ENCODE assay signal across 8 mouse cellular contexts in the genomic region with DNA sequence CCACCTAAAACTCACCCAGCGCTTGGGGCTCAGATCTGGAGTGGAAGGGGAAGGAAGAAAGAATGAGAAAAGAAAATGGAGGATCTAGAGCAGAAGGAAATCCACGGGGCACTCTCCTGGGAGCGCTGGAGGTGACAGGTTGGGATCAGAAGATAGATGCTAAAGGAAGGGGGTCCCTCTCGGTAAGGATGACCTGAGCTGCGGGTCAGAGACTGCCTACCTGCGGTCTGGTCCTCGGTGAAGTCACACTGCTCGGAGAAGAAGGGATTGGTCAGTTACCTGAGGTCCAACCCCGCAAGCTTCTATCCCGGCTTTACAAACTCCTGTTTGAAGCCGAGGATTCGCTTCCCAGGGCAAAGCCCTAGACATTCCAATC. TPM values are rescaled to one million over a fixed set of nuclear protein-coding genes. Genes with fewer than 3 reads are reported as not detected.
A peak's percentile ranks its signal among the peaks of the same experiment; 100 is the strongest.
DNase-seq lines count a peak whose midpoint lies in the region; ATAC-seq and TF ChIP-seq lines count a peak whose summit lies in the region.

No protein-coding gene starts in this region.

- H3K9ac ChIP-seq in intestine, embryonic 15.5 days = peak overlapping the region; percentile 90
- peak overlapping the region; percentile 78 for H3K9ac ChIP-seq in neural tube, embryonic 12.5 days

- TF ChIP-seq CTCF in cerebellum, adult 2 months (IDR thresholded peaks at IDR 0.05; ENCODE audit: borderline replicate concordance, insufficient read depth, low read depth, low read length) = no peak

- peak; percentile 39 for ATAC-seq in intestine, embryonic 15.5 days
- ATAC-seq in neural tube, embryonic 12.5 days (ENCODE audit: low FRiP score, low read depth) = peak; percentile 51

- no peaks in the 10 kb centered on the region for H3K9me3 ChIP-seq in intestine, embryonic 15.5 days
- H3K9me3 ChIP-seq in neural tube, embryonic 12.5 days = no peaks in the 10 kb centered on the region

- H3K36me3 ChIP-seq in intestine, embryonic 15.5 days = peaks cover 12% of the 10 kb centered on the region
- H3K36me3 ChIP-seq in neural tube, embryonic 12.5 days = peaks cover 36% of the 10 kb centered on the region

- H3K4me3 ChIP-seq in cerebellum, adult 2 months (replicated peaks; ENCODE audit: insufficient read depth, low read depth, low read length) = peak overlapping the region; percentile 98
- peak overlapping the region; percentile 79 for H3K4me3 ChIP-seq in intestine, embryonic 15.5 days (replicated peaks)
- peak overlapping the region; percentile 66 for H3K4me3 ChIP-seq in neural tube, embryonic 12.5 days

- no peaks in the 10 kb centered on the region for H3K27me3 ChIP-seq in cerebellum, adult 2 months (ENCODE audit: control insufficient read depth, insufficient read depth, low read length)
- H3K27me3 ChIP-seq in intestine, embryonic 15.5 days (replicated peaks) = no peaks in the 10 kb centered on the region
- no peaks in the 10 kb centered on the region for H3K27me3 ChIP-seq in neural tube, embryonic 12.5 days (replicated peaks)

- peak overlapping the region; percentile 72 for H3K4me2 ChIP-seq in intestine, embryonic 15.5 days (replicated peaks)
- peak overlapping the region; percentile 84 for H3K4me2 ChIP-seq in neural tube, embryonic 12.5 days (replicated peaks)

- under 1% methylated on average over 12 of the region's 12 CpGs for WGBS in cerebellum, adult 2 months
- WGBS in intestine, embryonic 15.5 days = 0% methylated on average over 12 of the region's 12 CpGs
- under 1% methylated on average over 12 of the region's 12 CpGs for WGBS in neural tube, embryonic 12.5 days

- H3K27ac ChIP-seq in cerebellum, adult 2 months (ENCODE audit: insufficient read depth, low read length) = peak overlapping the region; percentile 83
- H3K27ac ChIP-seq in intestine, embryonic 15.5 days = peak overlapping the region; percentile 99
- peak overlapping the region; percentile 54 for H3K27ac ChIP-seq in neural tube, embryonic 12.5 days

- H3K4me1 ChIP-seq in cerebellum, adult 2 months (ENCODE audit: control insufficient read depth, insufficient read depth, low read length) = peaks cover 26% of the 10 kb centered on the region
- H3K4me1 ChIP-seq in intestine, embryonic 15.5 days (replicated peaks) = peaks cover 29% of the 10 kb centered on the region
- H3K4me1 ChIP-seq in neural tube, embryonic 12.5 days = peaks cover 36% of the 10 kb centered on the region

- TF ChIP-seq POLR2A in cerebellum, adult 2 months (IDR thresholded peaks at IDR 0.05; ENCODE audit: borderline replicate concordance, insufficient read depth, low read length) = no peak

- no peak for DNase-seq in cerebellum, adult 2 months
- no peak for DNase-seq in cerebellum, adult 11-12 months
- DNase-seq in ovary, postnatal 14 days (ENCODE audit: low spot score) = peak; percentile 44
- no peak for DNase-seq in ovary, postnatal 36 days (ENCODE audit: low spot score)
- DNase-seq in ovary, postnatal 10 days (ENCODE audit: low spot score) = no peak
- no peak for DNase-seq in right cerebral cortex, postnatal 36 days (ENCODE audit: low spot score in 2 of 2)

RNA-seq across cellular contexts. Expression of gene Myl6, which starts 0.6 kb away (rescaled TPM):
- polyA plus RNA-seq in cerebellum, adult 2 months (2012; rRNA removed) = 1,381 and 1,434 TPM in 2 replicates
- polyA plus RNA-seq in intestine, embryonic 15.5 days (2015; fragmentation: Nextera tagmentation; extraction: Ambion mirVana) = 1,676 and 1,825 TPM in 2 replicates
- polyA plus RNA-seq in neural tube, embryonic 12.5 days (2016; fragmentation: Nextera tagmentation; extraction: Ambion mirVana) = 879 and 909 TPM in 2 replicates

RNA-seq across cellular contexts. Expression of gene Myl6b, which starts 5.2 kb away (rescaled TPM):
- 28.9 and 36.1 TPM in 2 replicates for polyA plus RNA-seq in cerebellum, adult 2 months (2012; rRNA removed)
- polyA plus RNA-seq in intestine, embryonic 15.5 days (2015; fragmentation: Nextera tagmentation; extraction: Ambion mirVana) = 2.4 and 2.7 TPM in 2 replicates
- 3.1 and 3.9 TPM in 2 replicates for polyA plus RNA-seq in neural tube, embryonic 12.5 days (2016; fragmentation: Nextera tagmentation; extraction: Ambion mirVana)

RNA-seq across cellular contexts. Expression of gene Esyt1, which starts 32.4 kb away (rescaled TPM):
- polyA plus RNA-seq in cerebellum, adult 2 months (2012; rRNA removed) = 36.3 and 37.3 TPM in 2 replicates
- polyA plus RNA-seq in intestine, embryonic 15.5 days (2015; fragmentation: Nextera tagmentation; extraction: Ambion mirVana) = 28.4 and 29.3 TPM in 2 replicates
- 38.3 and 45.3 TPM in 2 replicates for polyA plus RNA-seq in neural tube, embryonic 12.5 days (2016; fragmentation: Nextera tagmentation; extraction: Ambion mirVana)

RNA-seq across cellular contexts. Expression of gene Smarcc2, which starts 34.3 kb away (rescaled TPM):
- polyA plus RNA-seq in cerebellum, adult 2 months (2012; rRNA removed) = 239 and 260 TPM in 2 replicates
- 62.5 TPM in 2 replicates for polyA plus RNA-seq in intestine, embryonic 15.5 days (2015; fragmentation: Nextera tagmentation; extraction: Ambion mirVana)
- 174 and 177 TPM in 2 replicates for polyA plus RNA-seq in neural tube, embryonic 12.5 days (2016; fragmentation: Nextera tagmentation; extraction: Ambion mirVana)

RNA-seq across cellular contexts. Expression of gene Zc3h10, which starts 54.3 kb away (rescaled TPM):
- polyA plus RNA-seq in cerebellum, adult 2 months (2012; rRNA removed) = 15.4 and 18.7 TPM in 2 replicates
- polyA plus RNA-seq in intestine, embryonic 15.5 days (2015; fragmentation: Nextera tagmentation; extraction: Ambion mirVana) = 14.5 and 15.2 TPM in 2 replicates
- 18.9 and 20.3 TPM in 2 replicates for polyA plus RNA-seq in neural tube, embryonic 12.5 days (2016; fragmentation: Nextera tagmentation; extraction: Ambion mirVana)
